In the genomic region with DNA sequence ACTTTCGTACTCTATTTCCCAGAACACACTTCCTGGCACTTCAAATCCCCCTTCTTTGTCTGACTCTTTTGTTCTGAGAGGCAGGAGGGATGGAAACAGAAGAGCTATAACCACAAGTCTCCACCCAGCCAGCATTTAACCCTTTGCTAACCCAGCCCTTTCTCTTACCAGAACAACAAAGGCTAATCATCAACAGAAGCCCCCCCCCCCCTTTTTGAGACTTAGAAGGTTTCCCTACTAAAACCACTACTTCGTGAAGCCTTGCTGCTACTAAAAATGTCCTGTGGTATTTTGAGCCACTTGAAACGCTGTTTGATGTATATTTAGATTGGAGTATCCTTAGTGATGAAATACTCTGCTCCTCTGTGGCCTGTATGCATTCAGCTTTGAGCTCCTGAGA, we compare ENCODE assay signal across 11 mouse cellular contexts. TPM values are rescaled to one million over a fixed set of nuclear protein-coding genes. Genes with fewer than 3 reads are reported as not detected.
DNase-seq lines count a peak whose midpoint lies in the region; ATAC-seq lines count a peak whose summit lies in the region.
"Had no signal": no experiment of that assay in that cellular context is flagged by ENCODE, and none has a peak within 500 bp of the region (broad histone marks: within the 10 kb centered on the region; RNA-seq: fewer than 3 reads in every experiment).

No protein-coding gene starts in this region.

- H3K36me3 ChIP-seq in kidney, embryonic 14.5 days (ENCODE audit: control insufficient read depth, insufficient read depth, low read length), result no peaks in the 10 kb centered on the region
- no peaks in the 10 kb centered on the region for H3K36me3 ChIP-seq in kidney, embryonic 16.5 days (ENCODE audit: insufficient read depth, low read length)

- no peaks in the 10 kb centered on the region for H3K27me3 ChIP-seq in kidney, embryonic 14.5 days (ENCODE audit: control insufficient read depth, insufficient read depth, low read length)
- H3K27me3 ChIP-seq in kidney, embryonic 16.5 days (ENCODE audit: insufficient read depth, low read length), result no peaks in the 10 kb centered on the region

- no peaks in the 10 kb centered on the region for H3K9me3 ChIP-seq in kidney, embryonic 14.5 days (ENCODE audit: control insufficient read depth, low read length)
- H3K9me3 ChIP-seq in kidney, embryonic 16.5 days (ENCODE audit: low read length), result no peaks in the 10 kb centered on the region

- no peak overlapping the region for H3K9ac ChIP-seq in kidney, embryonic 14.5 days (ENCODE audit: low read depth, low read length)
- H3K9ac ChIP-seq in kidney, embryonic 16.5 days (replicated peaks; ENCODE audit: low read length), result no peak overlapping the region

- no peak overlapping the region for H3K4me2 ChIP-seq in kidney, embryonic 14.5 days (replicated peaks; ENCODE audit: low read depth, low read length)
- no peak overlapping the region for H3K4me2 ChIP-seq in kidney, embryonic 16.5 days (replicated peaks; ENCODE audit: low read depth, low read length)

- WGBS in kidney, embryonic 14.5 days, result 30% methylated on average over 3 of the region's 3 CpGs
- WGBS in kidney, embryonic 16.5 days, result 35% methylated on average over 3 of the region's 3 CpGs

- H3K27ac ChIP-seq in kidney, embryonic 14.5 days (ENCODE audit: low read depth, low read length), result 0 out of 2 replicates have a peak overlapping the region, but pooled peaks have one; percentile 7
- no peak overlapping the region for H3K27ac ChIP-seq in kidney, embryonic 16.5 days (ENCODE audit: low read length)

- 0 out of 2 replicates have a peak, but pooled peaks cover 4% of the 10 kb centered on the region for H3K4me1 ChIP-seq in kidney, embryonic 14.5 days (ENCODE audit: control insufficient read depth, insufficient read depth, low read length)
- H3K4me1 ChIP-seq in kidney, embryonic 16.5 days (ENCODE audit: insufficient read depth, low read length), result peaks cover 9% of the 10 kb centered on the region; the same call in 1 of the 2 replicates

- no peak for ATAC-seq in kidney, embryonic 14.5 days (ENCODE audit: low FRiP score, low TSS enrichment)
- no peak for ATAC-seq in kidney, embryonic 16.5 days (ENCODE audit: low FRiP score, low TSS enrichment)

- no peak overlapping the region for H3K4me3 ChIP-seq in kidney, embryonic 14.5 days (ENCODE audit: low read length)
- H3K4me3 ChIP-seq in kidney, embryonic 16.5 days (ENCODE audit: low read length), result no peak overlapping the region

- peak; percentile 53 for DNase-seq in embryo, embryonic 10.5 days (ENCODE audit: low spot score)
- peak; percentile 40 for DNase-seq in induced T-regulatory cell, adult 2 months (ENCODE audit: low read depth)
- DNase-seq in naive thymus-derived CD4-positive, alpha-beta T cell, adult 2 months (ENCODE audit: low read depth), result peak; percentile 26
- no peak for DNase-seq in Muller cell, postnatal 12 days (ENCODE audit: inconsistent ontology term)
- no peak for DNase-seq in cerebellum, postnatal 4 days (ENCODE audit: low spot score in 2 of 2)
- DNase-seq: cerebellum, adult 8-10 months; kidney, adult 18-20 months had no signal

RNA-seq across cellular contexts. Expression of gene Gm21954, which starts 52.7 kb away (rescaled TPM):
- not detected in 2 replicates for polyA plus RNA-seq in kidney, embryonic 14.5 days (2014; fragmentation: Nextera tagmentation; extraction: Ambion mirVana)
- polyA plus RNA-seq in kidney, embryonic 16.5 days (2015; fragmentation: Nextera tagmentation; extraction: Ambion mirVana), result not detected in 2 replicates
- polyA plus RNA-seq: liver, embryonic 16.5 days; stomach, embryonic 14.5 days had no signal

Comparison
In these comparisons a context has a peak if more than half of its experiments do, and no peak if none do; other contexts are left out.
1. DNase-seq: peak in embryo, embryonic 10.5 days (single experiment), induced T-regulatory cell, adult 2 months (single experiment) and naive thymus-derived CD4-positive, alpha-beta T cell, adult 2 months (single experiment); none in Muller cell, postnatal 12 days (single experiment) and cerebellum, postnatal 4 days (0 of 2).